Mouse (Mus musculus) left cerebral cortex, adult 11 months (tissue): ENCODE data around the gene Trpv4.

ENCODE experiments used
- DNase-seq: peaks from one replicate; pipeline ENCODE4 v3.0.0; 2022; ENCODE audit warnings: low spot score

The Trpv4 gene

DNA sequence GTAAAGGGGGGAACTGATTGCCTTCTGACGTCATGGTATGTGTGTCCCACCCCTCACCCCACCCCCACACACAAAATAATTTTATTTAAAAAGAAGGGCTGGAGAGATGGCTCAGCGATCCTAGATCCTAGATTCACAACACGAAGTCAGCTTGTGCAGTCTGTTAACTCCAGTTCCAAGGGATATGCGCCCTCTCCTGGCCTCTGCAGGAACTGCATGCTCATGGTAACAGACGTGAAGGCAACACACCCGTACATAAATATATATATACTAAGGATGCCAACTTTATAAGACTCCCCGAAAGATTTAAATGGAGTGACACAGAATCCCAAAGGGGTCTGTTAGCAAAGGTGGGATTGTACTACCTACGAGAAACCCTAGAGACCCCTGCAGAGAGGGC is 39.4 kb downstream of the Trpv4 start:
- peak; percentile 40 for DNase-seq

DNA sequence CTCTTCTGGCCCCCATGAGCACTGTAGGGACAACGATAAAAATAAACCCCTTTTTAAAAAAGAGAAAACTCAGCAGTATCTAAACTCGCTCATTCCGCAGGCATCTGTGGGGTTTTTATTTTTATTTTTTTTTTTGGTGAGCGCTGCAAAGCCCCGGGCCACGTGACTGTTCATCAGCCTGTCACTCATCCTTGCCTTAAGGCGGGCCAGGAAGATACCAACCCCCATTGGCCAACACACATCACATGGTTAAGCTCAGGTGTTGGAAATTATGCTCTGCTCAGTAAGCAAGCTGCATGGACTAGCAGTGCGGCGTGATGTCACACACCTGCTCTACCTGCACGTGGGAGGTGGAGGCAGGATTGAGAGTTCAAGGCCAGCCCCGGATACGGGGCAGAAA is 40.4 kb downstream of the Trpv4 start:
- DNase-seq: no peak

DNA sequence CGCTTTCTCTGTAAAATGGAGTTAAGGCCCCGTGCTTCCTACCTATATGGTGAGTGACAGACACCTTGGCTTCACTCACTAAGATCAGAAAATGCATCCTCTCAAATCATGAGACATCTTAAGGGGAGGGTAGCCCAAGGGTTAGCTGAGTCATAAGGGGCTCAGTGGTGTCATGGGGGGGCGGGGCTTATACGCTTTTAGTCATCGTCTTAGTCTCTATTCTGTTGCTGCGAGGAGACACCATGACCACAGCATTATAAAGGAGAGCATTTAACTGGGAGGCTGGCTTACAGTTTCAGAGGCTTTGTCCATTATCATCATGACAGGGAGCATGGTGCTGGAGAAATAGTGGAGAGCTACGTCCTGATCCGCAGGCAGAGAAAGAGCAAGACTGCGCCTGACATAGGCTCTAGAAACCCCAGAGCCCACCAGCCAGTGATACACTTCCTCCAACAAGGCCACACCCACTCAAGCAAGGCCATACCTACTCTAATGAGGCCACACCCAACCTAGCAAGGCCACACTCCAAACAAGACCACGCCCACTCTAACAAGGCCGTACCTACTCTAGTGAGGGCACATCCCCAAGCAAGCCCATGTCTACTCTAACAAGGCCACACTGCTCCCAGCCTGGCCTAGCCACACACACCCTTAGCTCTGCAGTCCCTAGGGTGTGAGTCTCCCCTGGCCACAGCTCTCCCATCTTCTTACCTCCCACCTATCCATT is 41.7 kb downstream of the Trpv4 start:
- no peak for DNase-seq

DNA sequence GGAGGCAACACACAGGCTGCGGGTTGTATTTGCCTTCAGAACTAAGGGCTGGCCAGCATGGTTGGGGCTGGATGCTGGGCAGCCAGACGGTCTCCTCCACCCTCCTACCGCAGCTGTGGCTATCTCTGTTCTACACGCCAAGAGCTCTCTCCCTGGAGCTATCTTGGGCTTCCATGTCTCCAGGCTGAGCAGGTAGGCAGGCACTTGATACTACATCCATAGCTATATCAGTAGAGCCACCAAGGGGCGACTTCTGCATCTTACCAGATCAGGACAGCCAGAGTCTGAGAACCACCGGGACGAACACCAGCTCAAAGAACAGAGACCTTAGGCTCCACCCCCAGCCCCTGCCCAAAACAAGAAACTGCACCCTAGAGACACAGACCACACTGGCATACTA is 43.4 kb downstream of the Trpv4 start:
- DNase-seq: no peak

DNA sequence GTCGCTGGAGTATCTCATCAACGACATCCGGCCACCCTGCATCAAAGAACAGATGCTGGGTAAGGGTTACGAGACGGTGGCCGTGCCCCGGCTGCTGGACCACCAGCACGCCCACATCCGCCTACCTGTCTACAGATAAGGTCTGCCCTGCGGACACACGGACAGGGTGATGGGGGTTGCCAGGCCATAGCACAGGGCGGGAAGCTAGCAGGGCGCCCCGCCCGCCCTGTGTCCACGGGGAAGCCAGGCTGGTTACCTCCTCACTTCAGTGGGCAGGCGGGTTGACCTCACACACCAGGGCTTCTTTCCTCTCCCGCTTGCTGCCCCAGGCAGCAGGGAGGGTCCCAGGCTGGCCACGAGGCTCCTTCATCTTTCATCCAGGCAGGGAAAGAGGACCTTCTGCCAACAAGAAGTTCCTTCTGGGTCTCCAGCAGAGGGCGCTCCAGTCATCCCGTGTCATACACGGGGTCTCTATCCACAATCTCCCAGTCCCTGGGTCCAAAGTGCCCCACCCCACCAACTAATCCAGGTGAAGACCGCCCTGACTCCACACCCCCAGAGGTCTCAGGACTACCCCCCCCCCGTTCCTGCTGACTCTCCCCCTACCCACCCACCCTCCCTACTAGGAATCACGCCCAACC is 46.1 kb downstream of the Trpv4 start:
- no peak for DNase-seq

DNA sequence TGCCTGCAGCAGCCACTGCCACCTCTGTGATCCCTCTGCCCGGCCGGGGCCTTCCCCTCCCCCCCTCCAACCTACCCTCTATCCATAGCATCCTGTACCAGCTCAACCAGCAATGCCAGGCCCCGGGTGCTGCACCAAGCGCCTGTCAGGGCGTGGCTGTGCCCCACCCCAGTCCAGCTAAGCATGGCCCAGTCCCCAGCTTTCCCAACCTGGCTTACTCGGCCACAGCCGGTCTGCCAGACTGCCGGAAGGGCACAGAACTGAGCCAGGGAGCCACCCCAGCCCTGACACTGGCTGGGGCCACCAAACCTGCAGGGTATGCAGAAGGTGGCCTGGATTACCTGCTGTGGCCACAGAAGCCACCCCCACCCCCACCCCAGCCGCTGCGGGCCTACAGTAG is 47.0 kb downstream of the Trpv4 start:
- no peak for DNase-seq

DNA sequence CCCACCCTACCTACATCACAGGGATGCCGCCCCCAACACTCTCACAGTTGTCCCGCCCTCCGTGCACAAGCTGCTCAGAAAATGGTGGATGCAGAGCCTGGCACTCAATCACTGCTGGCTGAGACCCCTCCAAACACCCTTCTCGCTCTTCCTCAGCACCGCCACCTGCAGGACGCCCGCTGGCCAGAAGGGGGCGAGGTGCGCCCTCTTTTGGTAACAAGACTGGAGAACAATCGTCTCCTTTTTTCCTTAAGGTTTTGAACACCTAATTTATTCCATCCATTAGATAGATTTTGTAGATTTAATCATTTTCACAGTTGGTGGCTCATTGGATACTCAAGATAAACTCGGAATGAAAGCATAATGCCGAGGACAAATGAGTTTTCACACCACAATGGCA is 49.7 kb downstream of the Trpv4 start:
- peak; percentile 53 for DNase-seq

DNA sequence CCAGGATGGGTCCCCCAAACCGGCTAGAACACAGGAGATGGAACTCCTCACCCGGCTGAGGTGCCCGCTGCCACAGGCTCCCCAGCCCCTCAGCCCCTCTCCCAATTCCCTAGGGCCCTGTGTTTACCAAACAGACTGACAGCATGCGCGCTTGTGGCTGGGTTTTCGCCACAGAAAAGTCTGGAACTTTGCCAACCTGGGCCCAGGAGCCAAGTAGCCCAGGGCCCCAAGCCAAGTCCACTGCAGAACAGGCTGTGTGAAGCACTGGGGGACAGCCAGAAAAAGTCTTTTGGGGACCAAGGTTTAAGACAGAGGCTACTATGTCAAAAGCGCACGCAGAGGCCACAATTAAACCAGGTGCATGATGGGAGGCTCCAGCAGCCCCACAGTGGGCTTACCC is 50.6 kb downstream of the Trpv4 start:
- DNase-seq: peak; percentile 69

DNA sequence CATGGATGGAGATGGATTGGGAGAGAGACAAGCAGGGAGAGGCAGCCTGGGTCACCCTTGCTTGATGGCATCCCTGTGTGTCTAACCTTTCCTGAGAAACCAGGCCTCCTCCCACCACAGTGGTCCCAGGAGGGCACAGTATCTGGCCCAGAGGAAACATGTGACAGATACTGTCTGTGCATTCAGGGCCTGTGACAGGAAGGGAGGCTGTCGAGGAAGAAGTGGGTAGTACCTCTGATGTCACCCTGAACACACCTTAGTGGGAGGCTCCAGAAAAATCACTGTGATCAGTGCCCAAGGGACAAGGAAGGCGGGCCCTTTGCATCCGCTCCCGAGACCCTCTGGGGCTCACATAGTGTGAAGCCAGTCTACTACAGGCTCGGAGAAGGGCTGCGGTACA is 52.2 kb downstream of the Trpv4 start:
- DNase-seq: no peak

DNA sequence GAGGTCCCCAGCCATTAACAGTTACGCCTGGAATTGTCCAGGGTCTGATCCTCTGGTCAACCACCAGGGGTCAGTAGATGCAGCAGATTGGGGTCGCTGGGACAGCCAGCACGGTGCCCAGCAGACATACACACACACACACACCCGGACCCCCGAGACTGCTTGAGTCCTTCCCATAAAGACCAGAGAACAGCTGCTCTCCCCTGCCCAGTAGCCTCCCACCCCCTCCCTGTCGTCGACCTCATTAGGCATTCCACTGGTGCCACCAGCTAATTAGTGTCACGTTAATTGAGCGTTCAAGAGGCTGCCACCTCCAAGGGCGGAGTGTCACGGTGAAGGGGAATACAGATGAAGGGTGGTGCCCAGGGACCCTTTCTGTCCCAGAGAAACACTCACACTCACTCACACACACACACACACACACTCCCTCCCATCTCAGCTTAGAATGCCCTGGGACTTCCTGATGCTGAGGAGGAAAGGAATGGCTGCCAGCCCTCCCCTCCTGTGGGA is 53.4 kb downstream of the Trpv4 start:
- no peak for DNase-seq

DNA sequence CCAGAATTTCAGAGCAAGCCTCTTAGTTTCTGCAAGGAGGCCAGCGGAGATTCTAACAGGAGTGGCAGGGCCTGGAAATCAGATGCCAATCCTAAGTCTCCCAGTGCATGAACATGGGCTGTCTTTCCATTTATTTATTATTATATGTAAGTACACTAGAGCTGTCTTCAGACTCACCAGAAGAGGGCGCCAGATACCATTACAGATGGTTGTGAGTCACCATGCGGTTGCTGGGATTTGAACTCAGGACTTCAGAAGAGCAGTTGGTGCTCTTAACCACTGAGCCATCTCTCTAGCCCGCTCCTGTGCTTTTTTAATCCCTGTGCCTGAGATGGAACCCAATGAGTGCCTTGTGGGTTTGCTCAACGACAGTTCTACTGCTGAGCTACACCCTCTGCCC is 54.2 kb downstream of the Trpv4 start:
- DNase-seq: no peak

DNA sequence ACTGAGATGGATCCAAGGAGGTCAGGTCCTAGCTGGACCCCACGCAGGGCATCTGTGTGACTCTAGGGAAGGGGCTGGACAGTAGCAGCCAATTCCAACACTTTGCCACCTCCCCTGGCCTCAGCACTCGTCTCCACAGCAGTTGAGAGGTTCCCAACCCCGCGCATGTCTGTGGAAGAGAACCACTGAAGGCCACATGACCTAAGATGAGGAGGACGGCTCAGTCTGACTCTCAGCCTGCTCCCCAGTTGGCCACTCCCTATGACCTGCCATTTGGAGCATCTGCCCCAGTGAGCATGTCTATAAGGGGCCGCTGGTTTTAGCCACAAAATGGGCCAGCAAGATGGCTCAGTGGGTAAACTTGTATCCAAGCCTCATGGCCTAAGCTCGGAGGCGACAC is 56.2 kb downstream of the Trpv4 start:
- DNase-seq: no peak

DNA sequence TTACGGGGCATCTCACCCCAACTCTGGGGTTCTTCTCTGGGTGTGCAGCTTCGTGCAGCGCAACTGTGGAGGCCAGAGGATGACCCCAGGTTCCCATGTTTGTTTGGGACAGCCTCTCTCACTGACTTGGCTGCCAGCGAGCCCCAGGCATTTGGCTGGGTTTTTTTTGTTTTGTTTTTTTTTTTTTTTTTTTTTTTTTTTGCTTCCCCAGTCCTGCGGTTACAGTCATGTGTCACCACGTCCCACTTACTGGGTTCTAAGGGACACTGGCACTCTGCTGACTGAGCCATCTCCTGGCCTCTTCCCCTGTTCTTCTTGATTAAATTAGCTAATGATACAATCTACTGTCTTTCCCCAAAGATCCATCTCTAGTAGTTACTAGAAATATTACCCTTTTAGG is 60.6 kb downstream of the Trpv4 start:
- no peak for DNase-seq

DNA sequence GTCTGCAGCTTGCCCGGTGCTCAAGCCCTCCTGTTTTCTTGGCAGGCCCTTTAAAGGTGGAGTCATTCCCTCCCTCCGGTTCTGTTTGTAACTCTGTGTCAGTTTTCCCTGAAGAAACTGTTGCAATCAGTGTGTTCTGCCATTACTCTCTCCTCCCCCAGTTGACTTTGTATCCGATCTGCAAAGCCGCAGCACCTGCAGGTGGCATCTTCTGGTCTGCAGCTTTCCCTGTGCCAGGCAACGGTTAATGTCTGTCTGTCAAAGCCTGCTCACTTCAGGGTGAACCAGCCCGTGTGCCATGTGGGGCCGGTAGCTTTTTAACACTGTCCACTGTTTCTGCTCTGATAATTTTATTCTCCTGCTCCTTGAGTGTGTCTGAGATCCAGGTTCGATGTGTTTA is 61.0 kb downstream of the Trpv4 start:
- no peak for DNase-seq

DNA sequence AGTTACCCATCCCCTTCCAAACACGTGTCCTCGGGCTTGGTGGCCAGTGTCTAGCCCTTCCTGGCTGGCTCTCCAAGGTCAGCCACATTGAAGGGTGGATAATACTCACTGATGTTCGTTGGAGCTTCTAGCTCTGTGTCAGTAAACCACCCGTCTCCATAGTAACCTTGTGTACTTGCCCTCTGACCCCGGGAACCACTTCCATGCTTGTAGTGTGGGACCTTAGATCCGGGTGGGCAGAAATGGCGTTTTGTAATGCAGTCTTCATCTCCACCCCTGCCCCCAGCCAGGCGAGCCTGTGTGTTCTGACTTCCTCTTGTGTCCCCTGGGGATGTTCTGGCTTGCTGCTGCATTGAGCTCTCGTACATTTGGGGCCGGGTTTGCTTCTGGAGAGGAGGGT is 61.6 kb downstream of the Trpv4 start:
- DNase-seq: no peak

DNA sequence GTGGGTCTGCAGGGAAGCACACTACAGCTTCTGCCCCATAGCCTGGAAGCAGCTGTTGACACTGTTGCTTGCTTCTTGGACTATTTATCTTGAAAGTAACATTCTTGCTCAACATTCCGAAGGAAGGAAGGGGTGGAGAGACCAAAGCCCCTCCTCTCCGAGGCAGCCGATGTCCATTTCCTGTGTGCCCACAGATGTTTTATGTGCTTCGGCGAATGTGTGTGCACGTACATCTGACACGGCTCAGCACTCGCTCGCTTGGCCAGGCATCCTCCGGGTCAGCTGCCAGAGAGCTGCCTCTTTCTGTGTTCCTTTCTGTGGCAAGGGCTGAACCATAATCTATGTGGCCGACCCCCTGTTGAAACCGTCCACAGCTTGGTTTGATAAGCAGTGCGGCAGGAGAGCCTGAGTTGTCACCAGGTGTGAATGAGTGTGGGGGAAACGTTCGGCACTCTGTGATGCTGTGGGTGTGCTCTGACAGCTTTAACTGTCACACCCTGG is 63.4 kb downstream of the Trpv4 start:
- DNase-seq: no peak

DNA sequence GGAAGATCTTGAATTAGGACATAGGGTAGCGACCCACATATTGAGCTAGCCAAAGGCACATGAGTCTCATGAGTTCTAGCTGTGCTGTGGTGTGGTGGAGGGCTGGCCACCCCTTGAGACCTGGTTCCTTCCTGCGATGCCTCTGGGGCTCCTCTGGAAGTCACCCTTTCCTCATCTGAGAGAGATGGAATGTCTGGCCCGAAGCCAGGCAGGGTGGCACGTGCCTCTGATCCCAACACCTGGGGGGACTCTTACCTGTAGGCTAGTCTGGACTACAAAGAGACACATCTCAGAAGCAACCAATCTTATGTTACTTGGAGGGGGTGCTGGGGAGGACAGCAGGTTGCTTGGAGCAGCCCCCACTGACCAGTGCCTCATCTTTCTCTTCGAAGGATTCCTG is 64.3 kb downstream of the Trpv4 start:
- DNase-seq: no peak

DNA sequence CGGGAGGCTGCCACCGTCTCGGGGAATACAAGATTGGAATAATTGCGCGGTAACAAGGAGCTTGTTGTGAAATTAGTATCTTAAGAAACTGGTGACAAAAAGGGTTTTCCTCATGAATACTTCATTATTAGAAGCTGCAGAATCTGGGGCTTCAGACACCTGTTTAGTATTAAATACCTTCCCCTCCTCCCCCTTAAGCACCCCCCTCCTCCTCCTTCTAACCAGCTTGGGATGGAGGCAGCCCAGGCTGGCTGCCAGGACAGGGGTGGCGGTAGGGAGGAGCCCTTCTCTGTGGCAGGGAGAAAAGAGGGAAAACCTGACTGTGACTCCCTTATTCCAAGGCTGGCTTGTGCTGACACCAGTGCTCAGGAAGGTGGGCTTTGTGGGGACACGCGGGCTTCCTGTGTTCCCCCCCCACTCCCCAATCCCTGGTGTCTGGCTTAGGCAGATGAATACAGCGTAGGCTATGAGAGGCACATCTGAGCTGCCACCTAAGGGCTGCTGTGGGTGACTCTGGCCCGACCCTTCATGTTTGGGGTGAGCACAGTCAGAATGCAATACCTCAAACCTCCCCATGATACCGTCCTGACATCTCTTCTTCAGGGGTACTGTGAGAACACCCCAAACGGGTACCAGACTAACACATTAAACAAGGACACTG is 64.9 kb downstream of the Trpv4 start:
- no peak for DNase-seq

DNA sequence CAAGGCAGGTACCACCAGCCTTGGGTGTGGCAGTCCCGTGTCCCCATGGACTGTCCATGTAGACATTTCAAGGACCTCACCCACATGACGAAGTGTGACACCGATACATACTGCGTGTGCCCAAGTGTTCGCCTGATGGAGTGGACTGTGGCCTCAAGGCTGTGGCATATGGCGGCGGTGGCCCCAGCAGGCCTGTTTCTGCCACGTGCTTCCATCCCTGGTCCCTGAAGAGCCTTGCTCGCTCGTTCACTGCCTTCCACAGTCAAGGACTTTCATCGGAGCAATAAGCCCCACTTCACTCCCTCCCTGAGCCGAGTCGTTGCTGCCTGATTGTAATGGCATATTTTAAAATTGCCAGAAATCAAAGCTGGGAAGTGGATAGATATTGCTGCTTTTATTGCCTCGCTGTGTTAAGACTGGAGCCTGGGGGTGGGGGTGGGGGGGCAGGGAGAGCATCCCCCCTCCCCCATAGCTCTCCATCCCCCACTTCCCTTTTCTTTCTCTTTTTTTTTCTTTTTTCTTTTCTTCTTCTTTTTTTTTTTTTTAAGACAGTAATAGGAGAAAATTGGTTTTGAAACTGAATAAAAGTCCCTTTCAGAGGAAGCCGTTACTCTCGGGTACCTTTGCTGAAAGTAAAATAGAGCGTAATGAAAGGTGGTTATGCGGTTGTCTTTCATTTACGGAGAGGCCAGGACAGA is 65.6 kb downstream of the Trpv4 start:
- DNase-seq: no peak

DNA sequence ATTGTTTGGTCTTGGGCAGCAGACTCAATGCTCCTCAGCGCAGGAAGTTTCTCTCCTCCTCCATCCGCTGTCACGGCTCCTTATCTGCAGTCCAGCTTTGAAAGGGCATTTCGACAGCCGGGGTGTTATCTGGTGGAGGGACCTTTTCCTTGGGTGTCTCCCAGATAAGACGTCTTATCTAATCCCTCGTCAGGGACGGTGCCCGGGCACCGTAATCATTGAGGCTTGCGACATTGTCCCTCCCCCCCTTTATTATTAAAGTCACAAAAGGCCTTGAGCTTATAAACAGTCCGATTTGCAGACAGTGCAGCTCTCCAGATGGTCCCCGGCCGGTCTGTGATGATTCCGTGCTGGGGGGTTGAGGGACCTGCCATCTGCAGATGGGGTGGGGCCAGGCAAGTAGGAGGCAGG is 67.1 kb downstream of the Trpv4 start:
- DNase-seq: no peak

DNA sequence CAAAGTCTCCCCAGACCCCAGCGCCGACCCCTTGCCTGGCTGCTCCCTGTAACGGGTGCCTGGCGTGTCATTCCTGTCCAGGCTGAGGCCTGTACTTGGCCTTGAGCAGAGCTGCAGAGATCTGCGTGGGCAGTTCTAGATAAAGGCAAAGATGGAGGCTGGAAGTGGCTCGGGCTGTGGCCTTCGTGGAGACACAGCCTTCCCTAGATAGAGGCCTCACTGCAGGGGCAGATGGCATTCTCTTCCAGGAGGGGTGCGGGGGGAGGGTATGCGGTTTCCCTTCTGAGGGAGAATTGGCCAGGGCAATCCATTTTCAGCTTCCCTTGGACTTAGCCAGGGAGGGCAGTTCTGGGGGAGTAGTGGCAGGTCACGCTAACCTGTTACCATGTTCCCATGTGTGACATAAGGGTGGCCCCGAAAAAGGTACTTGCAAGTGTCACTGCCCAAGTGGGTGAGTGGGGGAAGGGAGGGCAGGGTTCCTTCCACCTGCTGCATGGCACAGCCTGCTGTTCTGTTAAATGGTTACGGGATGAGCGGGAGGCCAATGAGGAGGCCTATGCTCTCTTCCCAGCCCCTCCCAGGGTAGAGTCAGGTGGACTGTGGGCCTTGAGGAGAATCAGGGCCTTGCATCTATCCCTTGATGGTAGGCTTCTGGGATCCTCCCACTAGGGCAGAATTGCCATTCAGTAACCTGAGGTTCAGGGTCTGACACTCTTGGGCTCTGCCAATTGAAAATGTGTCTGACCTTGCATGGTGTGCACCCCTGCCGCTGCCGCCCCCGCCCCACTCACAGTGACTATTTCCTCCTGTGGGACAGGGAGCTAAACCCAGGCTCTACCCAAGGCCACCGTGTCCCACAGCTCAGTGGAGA is 67.9 kb downstream of the Trpv4 start:
- DNase-seq: no peak

DNA sequence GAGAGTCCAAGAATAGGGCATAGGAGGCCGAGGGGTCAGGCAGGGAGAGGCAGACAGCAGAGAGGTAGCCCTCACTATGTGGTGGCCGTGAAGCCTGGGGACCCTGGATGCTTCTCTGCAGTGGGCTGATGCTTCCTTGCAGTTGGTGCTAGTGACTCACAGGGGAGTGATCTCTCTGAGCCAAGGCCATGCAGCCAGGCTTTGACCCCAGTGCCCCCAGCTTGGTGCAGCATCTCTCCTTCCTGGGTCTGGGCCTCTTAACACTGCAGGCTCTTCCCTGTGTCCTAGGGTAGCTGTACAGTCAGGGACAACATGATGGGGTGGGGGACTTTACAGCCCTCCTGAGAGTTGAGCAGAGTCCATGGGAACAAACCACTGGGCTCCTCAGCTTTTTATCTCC is 68.8 kb downstream of the Trpv4 start:
- no peak for DNase-seq
